Mouse (Mus musculus): ENCODE data around the gene Gle1.

The Gle1 gene

DNA sequence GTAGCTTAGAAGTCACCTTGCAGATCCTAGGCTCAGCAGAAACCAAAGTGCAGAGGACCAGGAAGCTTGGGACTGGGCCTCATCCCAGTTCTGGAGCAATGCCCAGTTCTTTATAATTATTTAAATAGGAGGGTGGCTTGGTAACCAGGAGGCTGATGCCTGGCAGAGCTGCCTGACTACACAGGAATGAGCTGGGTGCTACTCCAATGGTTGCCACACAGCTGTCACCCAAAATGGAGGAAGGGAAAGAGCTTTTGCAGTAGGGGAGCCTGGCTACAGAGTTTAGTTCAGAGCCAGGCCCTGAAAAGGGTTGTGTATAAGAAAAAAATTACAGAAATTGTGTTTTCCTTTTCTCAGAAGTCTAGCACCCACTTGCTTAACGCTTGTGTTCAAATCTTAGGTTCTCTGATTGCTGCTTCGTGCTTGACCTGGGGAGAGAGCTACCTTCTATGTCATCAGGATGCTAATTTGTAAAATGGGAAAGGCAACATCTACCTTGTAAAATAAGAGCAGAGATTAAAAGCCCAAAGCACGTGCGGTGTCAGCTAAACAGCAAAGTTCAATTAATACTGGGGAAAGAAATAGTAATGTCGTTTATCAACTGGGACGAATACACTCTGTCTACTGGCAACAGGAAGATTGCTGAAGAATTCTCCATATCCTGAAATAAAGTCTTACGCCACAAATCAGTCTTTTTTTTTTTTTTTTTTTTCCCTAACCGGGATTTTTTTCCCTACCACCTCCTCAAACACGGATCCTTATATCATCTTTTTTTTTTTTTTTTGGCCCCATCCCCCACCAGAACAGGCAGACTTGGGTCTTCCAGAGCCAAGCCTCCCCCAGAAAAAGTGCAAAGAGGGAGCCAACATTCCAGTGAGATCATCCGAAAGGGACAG lies 29.4 kb downstream of the Gle1 start:
- peak; percentile 2 for DNase-seq (ENCODE audit: low spot score)

- peak; percentile 94 for DNase-seq (ENCODE audit: low spot score)
Measured at GRCm38 (mm10) chr2:29965250-29965843, 30.1 kb downstream of the Gle1 start, which contains the start of gene Sptan1. Gene Sptan1, plus strand, starts transcription at chr2:29965560.

DNA sequence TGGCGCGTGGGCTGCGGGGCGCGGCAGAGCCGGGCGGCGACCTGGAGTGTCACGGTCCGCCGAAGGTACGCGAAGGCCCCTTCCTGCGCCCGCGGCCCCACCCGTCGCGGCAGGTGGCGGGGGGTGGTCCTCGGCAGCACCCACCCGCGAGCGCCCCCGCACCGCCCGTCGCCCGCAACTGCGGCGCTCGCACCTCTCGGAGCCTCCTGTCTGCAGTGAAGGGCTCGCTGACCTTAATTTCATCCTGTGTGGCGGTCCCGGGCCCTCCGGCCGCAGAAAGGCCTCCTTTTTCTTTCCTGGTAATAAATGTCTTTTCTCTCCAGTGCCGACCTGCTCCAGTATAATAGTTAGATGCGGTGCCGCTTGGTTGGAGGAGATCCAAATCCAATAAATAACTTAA lies 30.7 kb downstream of the Gle1 start:
- DNase-seq (ENCODE audit: low spot score) = peak; percentile 44

DNA sequence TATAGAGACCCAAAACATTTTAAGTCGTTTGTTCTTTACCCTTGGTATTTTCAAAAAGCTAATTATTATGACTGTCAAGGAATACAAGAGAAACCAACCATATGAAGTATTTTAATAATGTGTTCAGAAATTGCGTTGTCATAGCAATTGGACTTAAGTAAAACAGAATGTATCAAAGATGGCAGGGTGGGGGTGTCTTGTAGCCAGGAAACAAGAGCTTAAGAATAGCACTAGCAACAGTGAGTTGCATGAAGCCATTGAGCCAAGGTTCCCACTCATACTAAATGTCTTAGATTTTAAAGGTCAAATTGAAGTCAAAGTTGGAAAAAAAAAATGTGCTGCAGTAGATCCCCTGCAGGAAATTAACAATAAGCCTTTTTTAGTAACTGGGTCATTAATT lies 31.6 kb downstream of the Gle1 start:
- DNase-seq (ENCODE audit: low spot score) = no peak

DNA sequence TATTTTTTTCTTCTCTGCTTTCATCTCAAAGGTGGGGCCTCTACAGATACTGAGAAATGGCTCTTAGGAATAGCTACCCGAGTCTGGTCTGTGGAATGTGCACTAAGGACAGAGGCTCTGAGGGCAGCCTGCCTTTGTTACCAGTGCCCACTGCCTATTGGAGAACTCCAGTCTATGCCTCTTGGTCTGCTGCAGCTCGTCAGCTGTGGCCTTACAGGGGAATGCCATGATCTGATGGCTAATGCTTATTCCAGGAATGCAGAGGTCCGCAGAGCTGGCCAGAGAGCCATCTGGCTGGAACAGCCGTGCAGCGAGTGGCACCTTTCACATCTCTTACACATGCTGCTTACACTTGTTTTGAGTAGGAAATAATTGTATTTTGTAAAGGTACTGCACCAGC lies 32.5 kb downstream of the Gle1 start:
- no peak for DNase-seq (ENCODE audit: low spot score)

GRCm38 (mm10) chr2:29968638-29969037 lies 33.4 kb downstream of the Gle1 start:
- DNase-seq (ENCODE audit: low spot score) = no peak

DNA sequence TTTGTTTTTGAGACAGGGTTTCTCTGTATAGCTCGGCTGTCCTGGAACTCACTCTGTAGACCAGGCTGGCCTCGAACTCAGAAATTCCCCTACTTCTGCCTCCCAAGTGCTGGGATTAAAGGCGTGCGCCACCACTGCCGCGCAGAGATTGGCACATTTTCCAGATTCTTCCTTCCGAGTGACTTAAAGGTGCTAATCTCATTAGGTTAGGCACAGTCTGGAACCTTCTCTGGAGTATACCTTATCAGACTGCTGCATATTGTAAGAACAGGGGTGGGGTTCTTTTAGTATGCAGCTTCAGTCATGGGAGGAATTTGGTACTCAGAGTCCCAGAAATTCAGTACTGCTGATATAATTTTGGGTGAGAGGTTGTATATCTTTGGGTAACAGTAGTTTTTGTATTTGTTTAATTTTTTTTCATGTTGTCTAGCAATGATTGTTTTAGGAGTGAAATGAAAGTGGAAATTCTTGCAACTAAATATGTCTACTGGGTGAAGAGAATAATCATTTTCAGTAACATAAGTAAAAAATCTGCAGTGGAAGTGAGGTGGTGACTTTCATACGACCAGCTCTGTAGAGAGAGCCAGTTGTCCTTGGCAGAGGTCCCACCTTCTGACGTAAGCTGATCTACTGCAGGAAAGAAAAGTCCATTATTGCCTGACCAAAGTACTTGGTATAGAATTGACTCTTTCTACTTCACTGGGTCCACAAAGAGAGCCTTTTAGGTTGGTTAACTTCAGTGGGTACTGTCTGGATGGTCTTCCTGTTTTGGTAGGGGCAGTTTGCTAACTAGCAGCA lies 36.8 kb downstream of the Gle1 start:
- no peak for DNase-seq (ENCODE audit: low spot score)

DNA sequence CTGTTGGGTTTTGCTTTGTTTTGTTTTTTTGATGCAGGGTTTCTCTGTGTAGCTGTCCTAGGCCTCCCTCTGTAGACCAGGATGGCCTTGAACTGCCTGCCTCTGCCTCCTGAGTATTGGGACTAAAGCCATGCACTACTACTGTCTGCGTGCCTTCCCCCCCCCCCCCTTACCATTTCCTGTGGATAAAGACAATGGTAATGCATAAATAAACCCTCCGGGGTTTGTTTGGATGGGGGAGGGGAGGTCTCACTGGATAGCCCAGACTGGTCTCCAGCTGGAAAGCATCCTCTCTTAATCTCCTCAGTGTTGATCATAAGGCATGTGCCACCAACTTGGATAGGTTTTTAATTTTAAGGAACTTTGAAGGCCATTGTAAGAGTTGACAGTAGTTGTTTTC lies 38.3 kb downstream of the Gle1 start:
- DNase-seq (ENCODE audit: low spot score) = no peak

DNA sequence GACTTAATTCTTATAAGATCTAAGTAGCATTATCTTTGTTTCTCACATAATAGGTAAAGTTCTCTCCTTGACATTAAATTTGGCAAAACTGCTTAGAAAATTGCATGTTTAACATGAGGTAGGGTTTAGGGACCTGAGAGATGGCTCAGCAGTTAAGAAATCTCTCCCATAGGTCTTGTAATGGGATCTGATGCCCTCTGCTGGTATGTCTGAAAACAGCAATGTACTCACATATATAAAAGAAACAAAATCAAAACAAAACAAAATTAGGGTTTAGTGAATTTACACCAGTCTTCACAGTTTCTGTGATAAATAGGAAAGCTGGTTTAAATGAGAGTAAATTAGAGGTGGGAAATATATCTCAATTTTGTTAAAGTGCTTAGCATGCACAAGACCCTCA lies 42.1 kb downstream of the Gle1 start:
- peak; percentile 49 for DNase-seq (ENCODE audit: low spot score)

DNA sequence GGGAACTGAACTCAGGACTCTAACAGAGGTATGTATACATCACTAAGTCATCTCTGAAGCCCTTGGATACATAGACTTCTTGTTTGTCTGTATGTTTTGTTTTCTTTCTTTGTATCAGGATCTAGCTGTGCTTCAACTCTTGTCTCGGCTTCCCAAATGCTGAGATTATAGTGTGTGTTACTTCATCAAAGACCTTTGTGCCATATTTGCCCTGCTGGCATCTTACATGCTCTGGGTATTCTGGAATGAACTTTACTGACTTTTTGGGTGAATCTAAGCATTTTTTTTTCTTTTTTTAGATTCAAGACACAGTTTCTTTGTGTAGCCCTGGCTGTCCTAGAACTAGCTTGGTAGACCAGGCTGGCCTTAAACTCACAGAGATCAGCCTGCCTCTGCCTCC lies 45.4 kb downstream of the Gle1 start:
- no peak for DNase-seq (ENCODE audit: low spot score)

GRCm38 (mm10) chr2:29991962-29992361 lies 56.7 kb downstream of the Gle1 start:
- no peak for DNase-seq (ENCODE audit: low spot score)

DNA sequence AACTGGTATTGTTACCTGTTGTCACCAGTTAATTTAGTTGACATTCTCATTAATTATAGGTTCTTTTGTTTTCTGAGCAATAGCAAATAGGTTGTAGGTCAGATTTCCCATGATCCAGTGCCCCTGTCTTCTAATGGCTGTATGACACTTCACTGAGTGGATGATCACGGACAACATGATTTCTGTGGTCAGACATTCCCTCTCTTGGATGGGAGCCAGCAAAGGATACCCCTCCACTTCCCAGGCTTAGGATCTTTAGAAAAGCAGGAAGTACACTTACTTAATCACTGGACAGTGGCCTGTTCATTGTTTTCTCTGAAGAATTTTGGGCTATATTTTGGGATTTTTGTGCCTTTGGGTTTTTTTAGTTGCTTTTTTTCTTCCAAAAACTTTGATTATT lies 73.9 kb downstream of the Gle1 start:
- no peak for DNase-seq (ENCODE audit: low spot score)

Measured in T-cell, adult 2 months (primary cell).